Mouse (Mus musculus) embryonic facial prominence, embryonic 11.5 days (tissue): ENCODE data around the gene Aldh3b3. TPM values are rescaled to one million over a fixed set of nuclear protein-coding genes. Genes with fewer than 3 reads are reported as not detected.
A peak's percentile ranks its signal among the peaks of the same experiment; 100 is the strongest.

Source experiments
- ATAC-seq: fragments of 200-750 bp; cut with Nextera tagmentation; replicated peaks from 2 replicates; pipeline ENCODE4 v1.8.0; 2017; ENCODE audit warnings: low read depth; ENCODE audit not compliant: insufficient number of reproducible peaks, low FRiP score, low TSS enrichment
- DNase-seq: peaks from one replicate; pipeline ENCODE4 v3.0.0-alpha.2; 2015; ENCODE audit warnings: low spot score
- H3K27ac ChIP-seq: fragments of 300-500 bp; sonication (generic); replicated peaks from 2 replicates; pipeline ENCODE4 v1.5.1; 2014; ENCODE audit warnings: mild to moderate bottlenecking, low read depth, low read length, control low read depth
- H3K27me3 ChIP-seq: fragments of 300-500 bp; sonication (generic); 2 replicates; pipeline ENCODE4 v1.6.1; 2014; ENCODE audit warnings: mild to moderate bottlenecking, low read length, moderate library complexity, mixed read lengths; ENCODE audit not compliant: control insufficient read depth, insufficient read depth
- H3K36me3 ChIP-seq: fragments of 300-500 bp; sonication (generic); replicated peaks from 2 replicates; pipeline ENCODE4 v1.6.1; 2014; ENCODE audit warnings: low read depth, mild to moderate bottlenecking, low read length, moderate library complexity, mixed read lengths; ENCODE audit not compliant: control insufficient read depth, insufficient read depth
- H3K4me1 ChIP-seq: fragments of 300-500 bp; sonication (generic); 2 replicates; pipeline ENCODE4 v1.6.1; 2014; ENCODE audit warnings: low read length, mixed read lengths; ENCODE audit not compliant: control insufficient read depth, insufficient read depth
- H3K4me2 ChIP-seq: fragments of 300-500 bp; sonication (generic); 2 replicates; pipeline ENCODE4 v1.6.1; 2014; ENCODE audit warnings: low read depth, mild to moderate bottlenecking, control low read depth, low read length, moderate library complexity
- H3K4me3 ChIP-seq: fragments of 300-500 bp; sonication (generic); 2 replicates; pipeline ENCODE4 v1.5.1; 2014; ENCODE audit warnings: low read depth, low read length, control low read depth
- H3K9ac ChIP-seq: fragments of 300-500 bp; sonication (generic); replicated peaks from 2 replicates; pipeline ENCODE4 v1.6.1; 2014; ENCODE audit warnings: mild to moderate bottlenecking, control low read depth, low read length
- H3K9me3 ChIP-seq: fragments of 300-500 bp; sonication (generic); replicated peaks from 2 replicates; pipeline ENCODE4 v1.6.1; 2016; ENCODE audit warnings: mild to moderate bottlenecking, low read length, inconsistent platforms, mixed read lengths; ENCODE audit not compliant: control insufficient read depth
- WGBS: fragments of 180-500 bp; shearing (Covaris S2); extraction: QIAGEN DNeasy Blood & Tissue Kit; methylation state at CpG from one replicate; pipeline ENCODE4 v1.1.7; 2014; 5-methylcytosine and 5-hydroxymethylcytosine counted together
- polyA plus RNA-seq: library from polyadenylated mRNA; unstranded; fragments of >200 nt; fragmentation: Nextera tagmentation; extraction: Ambion mirVana; gene quantifications from 2 replicates; pipeline ENCODE4 v1.2.1, GENCODE M21; 2014

The Aldh3b3 gene
- polyA plus RNA-seq, 1 experiment from 2014 or later = not detected

DNA sequence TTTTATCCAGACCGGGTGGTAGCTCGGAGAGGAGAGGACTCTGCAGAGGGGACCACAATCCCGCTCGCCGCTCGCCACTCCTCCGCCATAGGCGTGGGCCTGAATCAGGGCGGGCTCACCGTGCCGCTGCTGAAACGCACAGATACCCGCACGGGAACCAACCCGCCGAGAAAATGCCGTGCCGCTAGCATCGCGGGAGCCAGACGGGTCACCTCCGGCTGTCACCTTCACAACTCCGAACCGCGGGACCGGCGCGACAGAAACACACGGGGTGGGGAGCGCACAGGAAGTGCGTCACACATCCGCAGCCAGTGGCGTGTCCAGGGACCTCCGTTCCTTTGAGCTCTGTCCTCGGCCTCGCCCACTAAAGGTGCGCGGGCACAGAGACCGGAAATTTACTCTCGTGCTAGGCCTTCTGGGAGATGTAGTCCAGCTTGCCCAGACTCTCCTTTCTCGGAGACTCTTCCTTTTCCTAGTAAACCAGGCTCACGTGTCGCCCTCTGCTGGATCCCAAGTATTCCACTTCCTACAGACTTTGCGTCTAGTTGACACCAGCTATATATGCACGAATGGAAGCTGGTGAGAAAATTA, 54.1 kb downstream of the Aldh3b3 start, which contains the start of gene Ndufv1:
Ndufv1 (minus strand) TSS at position 375 of the 591 bp plus-strand sequence.
- Histone ChIP-seq H3K27ac (no peak within 1 kb of the TSS), H3K27me3 (no peaks in the 10 kb centered on the region), H3K4me2 (peak within 1 kb of the TSS; percentile 52), H3K4me3 (peak within 1 kb of the TSS; percentile 76), H3K4me1 (no peaks in the 10 kb centered on the region; the same call in 1 of the 2 replicates), H3K36me3 (peaks cover 3% of the 10 kb centered on the region), H3K9me3 (no peaks in the 10 kb centered on the region), H3K9ac (peak within 1 kb of the TSS; percentile 69)
- DNase-seq (peak; percentile 100), ATAC-seq (peak; percentile 98)
- under 1% methylated on average over 45 of the region's 45 CpGs for WGBS

GRCm38 (mm10) chr19:4013066-4013465, 54.6 kb downstream of the Aldh3b3 start:
- Histone ChIP-seq H3K4me1 (no peaks in the 10 kb centered on the region; the same call in 1 of the 2 replicates), H3K36me3 (peaks cover 3% of the 10 kb centered on the region), H3K27ac (no peak overlapping the region), H3K4me3 (peak overlapping the region; percentile 76), H3K4me2 (peak overlapping the region; percentile 43), H3K9me3 (no peaks in the 10 kb centered on the region), H3K9ac (peak overlapping the region; percentile 58), H3K27me3 (no peaks in the 10 kb centered on the region)
- 17% methylated on average over 9 of the region's 9 CpGs for WGBS
- DNase-seq (peak; percentile 6), ATAC-seq (peak; percentile 30)

- H3K9ac ChIP-seq = no peak overlapping the region
- H3K27ac ChIP-seq = no peak overlapping the region
- H3K27me3 ChIP-seq = no peaks in the 10 kb centered on the region
These were observed 56.4 kb downstream of the Aldh3b3 start for GRCm38 (mm10) chr19:4014802-4015201.

DNA sequence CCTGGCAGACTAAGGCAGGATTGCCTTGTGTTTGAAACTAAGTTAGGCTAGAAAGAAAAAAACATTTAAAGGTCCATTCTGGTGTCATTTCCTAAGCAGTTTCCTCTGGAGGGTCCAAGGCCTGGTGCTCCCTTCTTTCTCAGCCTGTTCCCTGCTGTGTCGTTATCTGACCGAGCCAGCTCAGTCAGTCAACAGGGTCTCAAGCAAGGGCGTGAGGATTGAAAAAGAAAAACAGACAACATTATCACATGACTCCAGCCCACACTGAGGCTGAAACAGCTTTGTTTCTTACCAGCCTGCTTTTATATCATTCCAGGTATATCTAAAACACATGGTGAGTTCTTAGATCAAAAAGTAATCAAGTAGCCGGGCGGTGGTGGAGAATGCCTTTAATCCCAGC, 57.2 kb downstream of the Aldh3b3 start:
- DNase-seq (no peak), ATAC-seq (no peak)
- WGBS = 48% methylated on average over 5 of the region's 5 CpGs

More at GRCm38 (mm10) chr19:4014802-4015201, 56.4 kb downstream of the Aldh3b3 start:
- peaks cover under 1% of the 10 kb centered on the region for H3K36me3 ChIP-seq
- no peak for ATAC-seq
- H3K4me1 ChIP-seq = no peaks in the 10 kb centered on the region; the same call in 1 of the 2 replicates
- no peak for DNase-seq
- H3K9me3 ChIP-seq = no peaks in the 10 kb centered on the region
- H3K4me3 ChIP-seq = no peak overlapping the region
- H3K4me2 ChIP-seq = no peak overlapping the region

DNA sequence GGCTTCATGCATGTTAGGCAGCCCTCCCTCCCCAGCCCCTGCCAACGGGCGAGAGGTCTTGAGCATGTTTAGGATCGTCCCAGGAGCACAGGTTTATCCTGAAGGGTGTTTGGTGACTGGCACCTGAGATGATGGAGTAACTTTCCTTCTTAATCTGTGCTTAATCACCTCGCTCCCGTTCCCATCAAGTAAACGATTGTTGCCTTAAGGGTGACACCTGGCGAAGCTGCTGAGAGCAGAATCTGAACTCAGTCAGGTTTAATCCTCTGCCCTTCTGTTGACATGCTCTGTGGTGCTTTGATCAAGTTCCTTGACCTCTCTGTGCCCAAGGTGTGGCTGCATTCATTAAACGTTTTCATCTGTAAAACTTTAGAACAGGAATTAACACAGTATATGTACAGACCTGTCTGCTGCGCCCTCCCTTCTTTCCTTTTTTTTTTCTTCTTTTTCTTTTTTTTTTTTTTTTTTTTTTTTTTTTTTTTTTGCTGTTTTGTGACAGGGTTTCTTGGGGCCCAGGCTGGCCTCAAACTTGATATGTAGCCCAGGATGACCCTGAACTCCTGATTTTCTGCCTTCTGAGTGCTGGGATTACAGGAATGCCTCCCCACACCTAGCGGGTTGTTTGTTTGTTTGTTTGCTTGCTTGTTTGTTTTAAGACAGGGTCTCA, 59.6 kb downstream of the Aldh3b3 start:
- H3K4me2 ChIP-seq = no peak overlapping the region
- no peaks in the 10 kb centered on the region for H3K9me3 ChIP-seq
- WGBS = 61% methylated on average over 10 of the region's 10 CpGs
- H3K27ac ChIP-seq = no peak overlapping the region
- no peaks in the 10 kb centered on the region for H3K27me3 ChIP-seq
- H3K4me1 ChIP-seq = no peaks in the 10 kb centered on the region
- no peak overlapping the region for H3K9ac ChIP-seq
- H3K4me3 ChIP-seq = no peak overlapping the region
- ATAC-seq = no peak
- no peak for DNase-seq
- no peaks in the 10 kb centered on the region for H3K36me3 ChIP-seq

More for the DNA sequence above, 57.2 kb downstream of the Aldh3b3 start:
- Histone ChIP-seq H3K27me3 (no peaks in the 10 kb centered on the region), H3K36me3 (no peaks in the 10 kb centered on the region), H3K4me1 (no peaks in the 10 kb centered on the region; the same call in 1 of the 2 replicates), H3K9me3 (no peaks in the 10 kb centered on the region), H3K9ac (no peak overlapping the region), H3K4me2 (no peak overlapping the region), H3K27ac (no peak overlapping the region), H3K4me3 (no peak overlapping the region)

GRCm38 (mm10) chr19:4018743-4019583, 60.5 kb downstream of the Aldh3b3 start:
- Histone ChIP-seq H3K4me1 (no peaks in the 10 kb centered on the region), H3K9ac (no peak overlapping the region), H3K4me2 (no peak overlapping the region), H3K9me3 (no peaks in the 10 kb centered on the region), H3K27ac (no peak overlapping the region), H3K4me3 (no peak overlapping the region), H3K27me3 (no peaks in the 10 kb centered on the region), H3K36me3 (no peaks in the 10 kb centered on the region)
- 35% methylated on average over 18 of the region's 18 CpGs for WGBS
- DNase-seq = peak; percentile 78
- 0 out of 2 replicates have a peak, but pooled peaks have one; percentile 56 for ATAC-seq
